Mouse (Mus musculus) gastrocnemius, adult 2 months (tissue): ENCODE data around the gene Gm36210. TPM values are rescaled to one million over a fixed set of nuclear protein-coding genes. Genes with fewer than 3 reads are reported as not detected.

ENCODE experiments used
- DNase-seq: peaks from one replicate; pipeline ENCODE4 v3.0.0; 2022
- H3K27ac ChIP-seq: fragments of 200-600 bp; 2 replicates; pipeline ENCODE4 v1.8.1; 2022; ENCODE audit warnings: mild to moderate bottlenecking
- H3K4me3 ChIP-seq: fragments of 200-600 bp; 2 replicates; pipeline ENCODE4 v1.8.1; 2022; ENCODE audit warnings: mild to moderate bottlenecking, moderate library complexity
- CTCF ChIP-seq: fragments of 200-600 bp; IDR thresholded peaks from 2 replicates; pipeline ENCODE4 v1.8.1; 2022; ENCODE audit warnings: antibody characterized with exemption, mild to moderate bottlenecking, moderate library complexity
- intact Hi-C: fragments of 180-260 bp; cut with DNase I; formaldehyde crosslinking; loops from one replicate; pipeline ENCODE4 v1.15.1; 2025
- total RNA-seq, 2 experiments: library from RNA; stranded (reverse); gene quantifications; 2 replicates each; pipeline ENCODE4 v1.2.3; 2021

Gm36210 gene
- total RNA-seq, 2 experiments from 2014 or later: 0.17 to 0.38 TPM

DNA sequence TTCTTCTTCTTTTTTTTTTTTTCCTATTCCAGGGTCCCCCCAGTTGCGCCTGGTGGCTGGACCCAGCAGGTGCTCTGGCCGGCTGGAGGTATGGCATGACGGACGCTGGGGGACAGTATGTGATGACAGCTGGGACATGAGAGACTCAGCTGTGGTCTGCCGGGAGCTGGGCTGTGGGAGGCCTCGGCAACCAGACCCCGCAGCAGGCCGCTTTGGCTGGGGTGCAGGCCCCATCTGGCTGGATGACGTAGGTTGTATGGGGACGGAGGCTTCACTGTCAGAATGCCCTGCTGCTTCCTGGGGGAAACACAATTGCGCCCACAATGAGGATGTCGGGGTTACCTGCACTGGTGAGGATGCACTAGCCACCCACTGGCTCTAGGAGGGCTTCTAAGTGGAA lies 26.8 kb upstream of the Gm36210 start:
- TF ChIP-seq CTCF: no peak
- Histone ChIP-seq H3K27ac (no peak overlapping the region), H3K4me3 (no peak overlapping the region)
- intact Hi-C loops: no loop called here
- no peak for DNase-seq

DNA sequence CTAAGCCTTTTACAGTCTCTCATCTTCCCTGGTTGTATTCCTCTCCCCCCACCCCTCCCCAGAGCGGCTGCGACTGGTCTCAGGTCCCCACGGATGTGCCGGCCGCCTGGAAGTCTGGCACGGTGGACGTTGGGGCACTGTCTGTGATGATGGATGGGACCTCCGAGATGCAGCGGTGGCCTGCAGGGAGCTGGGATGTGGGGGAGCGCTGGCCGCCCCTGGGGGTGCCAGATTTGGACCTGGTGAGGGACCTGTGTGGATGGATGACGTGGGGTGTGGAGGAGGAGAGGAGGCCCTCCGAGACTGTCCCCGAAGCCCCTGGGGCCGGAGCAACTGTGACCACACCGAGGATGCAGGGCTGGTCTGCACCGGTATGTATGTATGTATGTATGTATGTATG lies 22.0 kb upstream of the Gm36210 start:
- intact Hi-C loops: no loop called here
- Histone ChIP-seq H3K27ac (peak overlapping the region; percentile 86; the same call in 1 of the 2 replicates), H3K4me3 (peak overlapping the region; percentile 57)
- TF ChIP-seq CTCF: no peak
- no peak for DNase-seq

DNA sequence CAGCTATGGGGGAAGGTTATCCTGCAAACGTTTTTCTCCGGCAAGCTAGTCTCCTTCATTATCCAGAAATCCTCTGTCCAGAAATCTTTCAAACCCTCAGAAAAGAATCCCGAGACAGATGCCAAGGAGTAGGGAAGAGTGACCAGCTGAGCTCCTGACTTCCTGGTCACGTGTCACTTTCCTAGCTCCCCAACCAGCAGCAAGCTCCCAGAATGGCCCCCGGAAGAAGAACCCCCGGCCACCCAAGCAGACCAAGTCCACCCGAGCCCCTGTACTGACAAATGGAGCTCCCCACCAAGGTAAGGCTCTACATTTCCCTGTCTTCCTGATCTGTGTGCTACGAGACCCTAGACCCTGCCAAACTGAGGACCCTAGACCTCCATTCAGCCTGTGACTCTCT lies 21.4 kb upstream of the Gm36210 start:
- H3K27ac ChIP-seq: peak overlapping the region; percentile 86
- no peak for TF ChIP-seq CTCF
- intact Hi-C loops: no loop called here
- DNase-seq: no peak
- H3K4me3 ChIP-seq: peak overlapping the region; percentile 57

DNA sequence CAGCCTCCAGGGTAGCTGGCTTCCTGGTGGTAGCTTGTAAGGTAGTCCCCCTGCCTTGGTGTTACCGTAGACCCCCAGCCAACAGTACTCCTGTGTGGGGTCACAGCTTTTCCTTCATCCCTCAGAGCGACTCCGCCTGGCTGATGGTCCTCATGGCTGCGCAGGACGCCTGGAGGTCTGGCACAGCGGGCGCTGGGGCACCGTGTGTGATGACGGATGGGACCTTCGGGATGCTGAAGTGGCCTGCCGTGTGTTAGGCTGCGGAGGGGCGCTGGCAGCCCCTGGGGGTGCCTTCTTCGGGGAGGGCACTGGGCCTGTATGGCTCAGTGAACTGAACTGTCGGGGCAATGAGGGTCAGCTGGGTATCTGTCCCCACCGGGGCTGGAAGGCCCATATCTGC lies 20.5 kb upstream of the Gm36210 start:
- no peak for TF ChIP-seq CTCF

DNA sequence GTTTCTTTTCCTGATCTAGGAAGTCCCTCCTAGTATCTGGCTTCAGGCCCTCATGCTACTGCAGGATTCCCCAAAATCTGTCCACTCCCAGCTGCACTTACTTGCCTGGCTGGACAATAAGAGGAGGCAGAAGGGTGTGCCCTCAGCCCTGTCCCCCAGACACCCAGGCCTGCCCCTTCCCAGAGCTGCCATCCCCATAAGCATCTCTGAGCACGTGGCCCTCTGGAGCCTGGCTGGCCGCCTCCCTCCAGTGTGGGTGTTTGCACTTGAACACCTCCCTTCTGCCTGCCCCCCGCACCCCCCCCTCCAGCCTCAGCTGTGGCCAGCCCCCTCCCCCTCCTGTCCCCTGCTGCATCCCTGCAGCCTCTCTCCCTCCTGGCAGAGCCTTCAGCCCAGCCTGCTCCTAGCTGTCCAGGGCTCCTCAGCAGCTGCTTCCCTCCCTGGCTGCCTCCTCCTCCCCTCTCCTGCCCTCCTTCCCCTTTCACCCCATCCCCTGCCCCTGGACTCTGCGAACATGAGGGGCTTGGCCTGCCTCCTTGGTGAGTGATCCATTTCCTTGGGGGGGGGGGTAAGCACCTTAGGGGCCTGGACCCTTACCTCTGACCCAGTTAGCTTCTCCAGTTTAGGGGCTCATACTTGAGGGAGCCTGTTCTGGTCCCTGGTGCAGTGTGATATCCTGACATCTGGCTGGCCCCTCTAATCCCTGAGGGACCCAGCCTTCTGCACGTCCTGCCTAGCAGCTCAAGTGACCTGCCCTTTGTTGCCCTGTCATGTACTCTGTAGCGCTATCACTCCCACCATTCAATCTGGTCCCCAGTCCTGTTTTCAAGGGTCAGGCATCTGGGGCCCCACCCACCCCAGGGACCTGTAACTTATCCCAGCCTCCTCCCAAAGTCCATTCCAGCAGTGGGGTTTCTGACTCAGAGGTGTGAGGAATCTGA lies 19.4 kb upstream of the Gm36210 start, which contains the start of gene Ssc5d:
Gene Ssc5d, plus strand, starts transcription at position 345 of the 941 bp plus-strand sequence.
- peak; percentile 82 for DNase-seq
- TF ChIP-seq CTCF: no peak
- H3K4me3 ChIP-seq: peak within 1 kb of the TSS; percentile 74
- peak within 1 kb of the TSS; percentile 86 for H3K27ac ChIP-seq
- intact Hi-C loops: no loop called here

More for the DNA sequence above, 20.5 kb upstream of the Gm36210 start:
- Histone ChIP-seq H3K27ac (peak overlapping the region; percentile 86), H3K4me3 (peak overlapping the region; percentile 57)
- intact Hi-C loops: no loop called here
- no peak for DNase-seq

DNA sequence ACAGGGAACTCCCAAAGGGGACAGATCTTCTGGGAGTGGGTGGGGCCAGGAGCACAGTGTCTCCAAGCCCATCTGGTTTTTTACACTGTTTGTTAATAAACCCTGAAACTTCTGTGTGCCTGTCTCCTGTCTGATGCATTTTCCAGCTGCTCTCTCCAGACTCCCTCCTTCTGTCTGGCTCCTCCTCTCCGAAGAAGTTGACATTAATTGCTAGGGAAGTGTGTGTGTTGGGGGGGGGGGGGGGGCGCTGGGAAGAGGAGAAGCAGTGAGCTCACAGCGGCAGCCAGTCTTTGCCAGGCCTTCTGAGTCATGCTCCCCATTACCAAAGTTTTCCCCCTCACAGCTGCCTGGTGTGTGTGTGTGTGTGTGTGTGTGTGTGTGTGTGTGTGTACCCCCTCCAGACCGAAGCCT lies 18.6 kb upstream of the Gm36210 start:
- Histone ChIP-seq H3K27ac (peak overlapping the region; percentile 86), H3K4me3 (peak overlapping the region; percentile 74)
- intact Hi-C loops: no loop called here
- no peak for TF ChIP-seq CTCF
- DNase-seq: peak; percentile 74

DNA sequence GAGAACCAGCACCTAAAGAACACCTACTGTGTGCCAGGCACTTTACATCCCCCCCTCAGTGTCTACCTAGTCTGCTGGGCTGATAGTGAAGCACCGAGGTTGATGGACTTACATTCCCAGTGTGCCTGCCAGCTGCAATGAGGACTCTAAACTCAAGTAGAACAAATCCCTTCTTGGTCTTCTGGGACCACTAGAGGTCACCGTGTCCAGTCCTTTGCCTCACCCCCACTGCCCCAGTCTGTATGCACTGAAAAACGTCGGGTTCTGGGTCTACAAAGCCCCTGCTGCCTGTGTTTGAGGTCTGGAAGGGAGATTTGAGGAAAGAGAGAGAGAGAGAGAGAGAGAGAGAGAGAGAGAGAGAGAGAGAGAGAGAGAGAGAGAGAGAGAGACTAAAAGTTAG lies 18.2 kb upstream of the Gm36210 start:
- intact Hi-C loops: no loop called here
- TF ChIP-seq CTCF: no peak
- DNase-seq: no peak
- peak overlapping the region; percentile 84 for H3K27ac ChIP-seq
- H3K4me3 ChIP-seq: peak overlapping the region; percentile 74

DNA sequence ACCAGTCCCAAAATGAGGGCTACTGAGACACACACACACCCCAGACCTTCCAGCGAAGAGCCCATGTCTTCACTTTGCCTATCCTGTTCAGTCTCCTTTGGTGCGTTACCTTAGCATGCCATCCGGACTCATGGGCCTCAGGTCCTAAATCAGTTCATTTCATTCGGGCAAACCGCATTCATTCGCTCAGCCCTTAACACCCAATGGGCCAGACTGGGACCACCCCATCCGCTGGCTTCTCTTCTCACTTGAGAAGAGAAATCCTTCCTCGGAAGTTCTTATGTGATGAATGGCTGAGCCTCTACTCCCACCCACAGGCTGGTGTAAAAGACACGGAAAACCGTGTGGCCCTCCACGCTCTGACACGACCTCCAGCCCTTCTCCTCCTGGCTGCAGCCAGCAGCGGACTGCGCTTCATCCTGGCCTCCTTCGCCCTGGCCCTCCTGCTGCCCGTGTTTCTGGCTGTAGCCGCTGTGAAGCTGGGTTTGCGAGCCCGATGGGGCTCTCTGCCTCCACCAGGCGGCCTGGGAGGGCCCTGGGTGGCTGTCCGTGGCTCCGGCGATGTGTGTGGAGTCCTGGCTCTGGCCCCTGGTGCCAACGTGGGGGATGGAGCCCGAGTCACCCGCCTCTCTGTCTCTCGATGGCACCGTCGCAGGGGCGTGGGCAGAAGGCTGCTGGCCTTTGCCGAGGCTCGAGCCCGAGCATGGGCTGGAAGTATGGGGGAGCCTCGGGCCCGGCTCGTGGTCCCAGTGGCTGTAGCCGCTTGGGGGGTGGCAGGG lies 17.5 kb upstream of the Gm36210 start:
- peak overlapping the region; percentile 74 for H3K4me3 ChIP-seq
- DNase-seq: peak; percentile 73
- intact Hi-C loops: no loop called here
- peak overlapping the region; percentile 84 for H3K27ac ChIP-seq
- TF ChIP-seq CTCF: peak; percentile 55

DNA sequence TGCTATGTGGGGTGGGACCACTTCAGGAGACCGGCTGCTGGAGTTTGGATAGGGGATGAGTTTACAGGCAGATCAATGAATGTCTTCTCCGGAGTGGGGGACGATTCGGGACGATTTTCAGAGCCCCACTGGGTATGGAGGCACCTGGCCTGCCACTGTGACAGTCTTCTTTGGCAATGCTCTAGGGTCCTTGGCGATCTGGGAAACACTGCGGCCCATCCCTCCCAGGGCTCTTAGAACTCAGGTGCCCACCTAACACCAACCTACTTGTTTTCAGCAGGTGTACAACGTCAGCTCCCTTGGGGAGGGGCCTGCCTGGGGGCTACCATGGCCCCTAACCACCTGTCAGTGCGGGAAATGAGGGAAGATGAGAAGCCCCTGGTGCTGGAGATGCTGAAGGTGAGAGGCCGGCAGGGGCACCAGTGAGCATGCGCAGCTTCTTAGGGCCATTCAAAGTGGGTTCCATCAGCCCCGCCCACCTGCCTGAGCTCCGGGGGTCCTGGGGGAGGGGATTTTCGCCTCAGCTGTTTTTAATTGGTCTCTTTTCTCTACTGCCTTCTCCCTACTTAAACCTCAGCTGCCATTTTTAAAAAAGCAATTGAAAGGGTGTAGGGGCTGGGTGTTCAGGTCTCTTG lies 16.7 kb upstream of the Gm36210 start:
- DNase-seq: peak; percentile 57
- Histone ChIP-seq H3K4me3 (peak overlapping the region; percentile 74), H3K27ac (peak overlapping the region; percentile 84)
- TF ChIP-seq CTCF: peak; percentile 49
- intact Hi-C loops: no loop called here

DNA sequence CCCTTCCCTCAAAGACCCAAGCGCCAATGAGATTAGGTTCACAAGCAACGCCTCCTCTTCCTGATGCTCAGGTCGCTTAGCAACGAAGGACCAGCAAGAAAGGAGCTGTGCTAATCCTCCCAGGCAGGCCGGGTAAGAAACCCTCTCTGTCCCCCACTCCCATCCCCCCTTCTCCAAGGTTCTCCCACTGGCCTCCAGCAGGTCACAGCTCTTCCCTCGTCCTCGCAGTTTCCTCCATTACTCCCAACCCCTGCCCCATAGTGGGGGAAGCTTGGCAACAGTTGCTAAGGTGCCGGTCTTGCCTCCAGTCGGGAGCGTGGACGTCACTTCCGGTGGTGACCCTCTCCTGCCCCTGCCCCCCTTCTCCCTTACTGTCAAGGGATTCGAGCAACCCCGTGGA lies 16.2 kb upstream of the Gm36210 start:
- intact Hi-C loops: no loop called here
- TF ChIP-seq CTCF: no peak
- peak; percentile 80 for DNase-seq
- Histone ChIP-seq H3K27ac (peak overlapping the region; percentile 84), H3K4me3 (peak overlapping the region; percentile 74)

DNA sequence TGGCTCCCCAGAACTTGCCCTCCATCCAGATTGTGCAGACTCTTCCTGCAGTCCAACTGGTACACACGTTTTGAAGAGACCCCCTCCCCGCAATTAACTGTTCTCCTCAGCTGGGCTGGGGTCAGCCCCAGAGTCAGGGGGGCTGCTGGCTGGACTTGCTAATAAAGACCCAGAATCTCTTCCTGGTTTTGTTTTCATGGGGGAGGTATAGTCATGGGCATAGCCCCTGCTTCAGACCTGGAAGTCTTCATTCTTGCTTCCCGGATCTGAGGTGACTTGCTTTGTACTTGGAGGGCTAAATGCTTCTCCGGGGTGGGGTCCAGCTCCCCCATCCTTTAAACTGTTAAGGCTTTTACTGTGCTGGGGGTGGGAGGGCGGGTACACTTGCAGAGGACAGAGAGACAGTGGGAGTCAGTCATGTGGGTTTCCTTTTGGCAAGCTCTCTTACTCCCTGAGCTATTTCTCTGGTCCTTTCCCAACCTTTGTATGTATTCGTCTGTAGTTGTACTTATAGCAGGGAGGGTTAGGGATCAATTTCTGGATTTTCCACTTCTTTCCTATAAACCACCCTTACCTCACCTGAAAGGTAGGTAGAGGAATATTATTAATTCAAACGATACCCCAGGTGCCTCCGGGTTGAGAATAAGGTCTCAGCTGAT lies 15.6 kb upstream of the Gm36210 start, which contains the start of gene Nat14:
Gene Nat14, plus strand, starts transcription at position 205 of the 659 bp plus-strand sequence.
- intact Hi-C loops: no loop called here
- H3K4me3 ChIP-seq: peak within 1 kb of the TSS; percentile 74
- peak within 1 kb of the TSS; percentile 84 for H3K27ac ChIP-seq
- DNase-seq: no peak
- no peak for TF ChIP-seq CTCF
